Mouse (Mus musculus) kidney, embryonic 14.5 days (tissue): ENCODE measurements around the gene Il12rb2. TPM values are rescaled to one million over a fixed set of nuclear protein-coding genes. Genes with fewer than 3 reads are reported as not detected.

ENCODE experiments used
- ATAC-seq: fragments of 200-750 bp; cut with Nextera tagmentation; 2 replicates; pipeline ENCODE4 v1.8.0; 2017; ENCODE audit warnings: moderate number of reproducible peaks, mild to moderate bottlenecking, moderate TSS enrichment, moderate library complexity; ENCODE audit not compliant: low FRiP score, low TSS enrichment
- H3K27ac ChIP-seq: fragments of 300-500 bp; sonication (generic); 2 replicates; pipeline ENCODE4 v1.5.1; 2014; ENCODE audit warnings: low read depth, mild to moderate bottlenecking, low read length, moderate library complexity, mixed read lengths
- H3K27me3 ChIP-seq: fragments of 300-500 bp; sonication (generic); 2 replicates; pipeline ENCODE4 v1.6.1; 2014; ENCODE audit warnings: mild to moderate bottlenecking, low read length; ENCODE audit not compliant: control insufficient read depth, insufficient read depth
- H3K36me3 ChIP-seq: fragments of 300-500 bp; sonication (generic); 2 replicates; pipeline ENCODE4 v1.6.1; 2014; ENCODE audit warnings: low read length, mixed read lengths; ENCODE audit not compliant: control insufficient read depth, insufficient read depth
- H3K4me1 ChIP-seq: fragments of 300-500 bp; sonication (generic); 2 replicates; pipeline ENCODE4 v1.6.1; 2014; ENCODE audit warnings: low read length, mixed read lengths; ENCODE audit not compliant: control insufficient read depth, insufficient read depth
- H3K4me2 ChIP-seq: fragments of 300-500 bp; sonication (generic); replicated peaks from 2 replicates; pipeline ENCODE4 v1.6.1; 2014; ENCODE audit warnings: low read depth, mild to moderate bottlenecking, low read length
- H3K4me3 ChIP-seq: fragments of 300-500 bp; sonication (generic); 2 replicates; pipeline ENCODE4 v1.5.1; 2014; ENCODE audit warnings: mild to moderate bottlenecking, low read length
- H3K9ac ChIP-seq: fragments of 300-500 bp; sonication (generic); 2 replicates; pipeline ENCODE4 v1.6.1; 2014; ENCODE audit warnings: low read depth, mild to moderate bottlenecking, low read length, moderate library complexity
- H3K9me3 ChIP-seq: fragments of 300-500 bp; sonication (generic); 2 replicates; pipeline ENCODE4 v1.6.1; 2016; ENCODE audit warnings: low read length; ENCODE audit not compliant: control insufficient read depth
- WGBS: fragments of 180-500 bp; shearing (Covaris S2); extraction: QIAGEN DNeasy Blood & Tissue Kit; methylation state at CpG from one replicate; pipeline ENCODE4 v1.1.7; 2014; 5-methylcytosine and 5-hydroxymethylcytosine counted together
- polyA plus RNA-seq: library from polyadenylated mRNA; unstranded; fragments of >200 nt; fragmentation: Nextera tagmentation; extraction: Ambion mirVana; gene quantifications from 2 replicates; pipeline ENCODE4 v1.2.1, GENCODE M21; 2014

Il12rb2 gene
- polyA plus RNA-seq: 0.16 TPM in 1 of 2 replicates, not detected in the other

DNA sequence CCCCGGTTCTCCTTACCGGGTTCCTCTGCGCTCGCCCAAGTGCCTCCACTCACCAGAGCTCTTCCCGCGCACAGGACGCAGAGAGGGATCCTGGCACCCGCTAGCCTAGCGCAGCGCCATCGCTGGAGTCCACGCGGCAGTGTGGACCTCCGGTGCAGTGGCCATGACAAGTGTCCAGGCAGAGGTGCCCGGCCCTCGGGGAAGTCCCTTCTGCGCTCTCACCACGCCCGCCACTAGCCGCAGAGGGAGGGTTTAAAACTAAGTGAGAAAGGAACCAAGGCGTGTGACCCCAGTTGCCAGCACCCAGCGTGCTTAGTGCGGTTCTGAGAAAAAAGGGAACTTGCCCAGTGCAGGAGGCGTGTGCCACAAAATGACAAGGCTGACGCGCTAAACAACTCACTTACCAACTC, at the start of gene Il12rb2:
Gene Il12rb2, minus strand, starts transcription at position 207 of the 410 bp plus-strand sequence.
- Histone ChIP-seq H3K9ac (no peak within 1 kb of the TSS; the same call in 1 of the 2 replicates), H3K27me3 (peaks cover 13% of the 10 kb centered on the region; the same call in 1 of the 2 replicates), H3K9me3 (no peaks in the 10 kb centered on the region), H3K4me1 (no peaks in the 10 kb centered on the region), H3K36me3 (no peaks in the 10 kb centered on the region), H3K27ac (no peak within 1 kb of the TSS), H3K4me2 (peak within 1 kb of the TSS; percentile 59), H3K4me3 (peak within 1 kb of the TSS; percentile 26)
- WGBS: 1% methylated on average over 26 of the region's 26 CpGs
- 0 out of 2 replicates have a peak, but pooled peaks have one; percentile 32 for ATAC-seq

DNA sequence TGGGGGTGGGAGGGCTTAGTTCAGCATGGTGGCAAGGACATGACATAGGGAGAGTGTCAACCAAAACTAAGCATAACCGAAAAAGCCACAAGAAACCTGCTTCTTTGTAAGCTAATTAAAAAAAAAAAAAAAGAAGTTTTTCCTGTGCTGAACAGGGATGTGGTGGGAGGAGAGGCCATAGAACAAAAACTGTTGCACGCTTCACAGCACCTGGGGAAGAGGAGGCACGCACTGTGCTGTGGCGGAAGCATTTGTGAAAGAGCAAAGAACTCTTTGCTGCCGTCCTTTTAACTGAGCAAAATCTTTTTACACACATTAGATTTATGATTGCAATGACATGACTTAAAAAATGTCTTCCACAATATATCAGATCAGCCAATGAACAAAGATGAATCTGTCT, 45.8 kb upstream of the Il12rb2 start:
- Histone ChIP-seq H3K9me3 (no peaks in the 10 kb centered on the region), H3K4me3 (no peak overlapping the region), H3K27ac (no peak overlapping the region), H3K27me3 (no peaks in the 10 kb centered on the region), H3K4me1 (no peaks in the 10 kb centered on the region), H3K4me2 (no peak overlapping the region), H3K9ac (no peak overlapping the region), H3K36me3 (no peaks in the 10 kb centered on the region)
- no peak for ATAC-seq
- WGBS: 47% methylated on average over 5 of the region's 5 CpGs

DNA sequence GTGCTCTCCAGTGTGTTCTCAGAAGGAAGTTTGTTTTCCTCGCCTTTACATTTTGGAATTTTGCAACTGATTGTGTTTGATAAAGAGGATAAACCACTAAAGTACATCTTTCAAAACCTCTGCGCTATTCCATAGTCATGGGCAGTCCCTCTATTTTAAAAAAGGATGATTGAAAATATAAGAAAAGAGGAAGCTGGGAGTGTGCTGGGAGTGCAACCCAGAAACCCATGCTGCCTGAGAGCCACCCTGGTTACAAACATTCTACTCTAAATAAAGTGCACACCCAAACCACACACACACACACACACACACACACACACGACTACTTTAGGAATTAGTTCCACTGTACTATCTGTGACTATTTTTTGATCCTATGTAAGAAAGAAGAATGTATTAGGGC, 40.6 kb upstream of the Il12rb2 start:
- no peak overlapping the region for H3K4me3 ChIP-seq
- no peaks in the 10 kb centered on the region for H3K4me1 ChIP-seq
- 83% methylated on average over 3 of the region's 3 CpGs for WGBS
- no peak overlapping the region for H3K27ac ChIP-seq
- no peaks in the 10 kb centered on the region for H3K27me3 ChIP-seq
- no peak overlapping the region for H3K4me2 ChIP-seq
- ATAC-seq: no peak
- H3K36me3 ChIP-seq: no peaks in the 10 kb centered on the region
- H3K9me3 ChIP-seq: no peaks in the 10 kb centered on the region
- no peak overlapping the region for H3K9ac ChIP-seq

DNA sequence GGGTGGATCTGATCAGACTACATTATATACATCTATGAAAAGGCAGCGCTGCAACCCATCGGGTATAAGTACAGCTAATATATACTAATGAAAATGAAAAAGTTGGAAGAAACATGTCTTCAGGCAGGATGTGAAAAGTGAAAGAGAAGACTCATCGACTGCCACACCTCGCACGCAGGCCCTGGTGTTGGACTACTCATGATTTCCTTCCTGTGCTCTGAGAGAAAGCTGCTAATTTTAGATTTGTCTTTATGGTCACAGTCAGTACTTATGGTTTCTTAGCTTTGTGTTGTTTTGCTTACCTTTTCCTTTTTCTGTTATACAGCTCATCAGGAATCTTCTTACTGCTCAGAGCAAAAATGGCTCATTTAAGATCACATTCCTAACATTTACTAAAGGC, 39.3 kb upstream of the Il12rb2 start:
- 90% methylated on average over 5 of the region's 5 CpGs for whole genome bisulfite sequencing
- Histone ChIP-seq H3K9ac (no peak overlapping the region), H3K4me3 (no peak overlapping the region), H3K9me3 (no peaks in the 10 kb centered on the region), H3K4me2 (no peak overlapping the region), H3K36me3 (no peaks in the 10 kb centered on the region), H3K27me3 (no peaks in the 10 kb centered on the region), H3K27ac (no peak overlapping the region), H3K4me1 (no peaks in the 10 kb centered on the region)
- ATAC-seq: no peak

DNA sequence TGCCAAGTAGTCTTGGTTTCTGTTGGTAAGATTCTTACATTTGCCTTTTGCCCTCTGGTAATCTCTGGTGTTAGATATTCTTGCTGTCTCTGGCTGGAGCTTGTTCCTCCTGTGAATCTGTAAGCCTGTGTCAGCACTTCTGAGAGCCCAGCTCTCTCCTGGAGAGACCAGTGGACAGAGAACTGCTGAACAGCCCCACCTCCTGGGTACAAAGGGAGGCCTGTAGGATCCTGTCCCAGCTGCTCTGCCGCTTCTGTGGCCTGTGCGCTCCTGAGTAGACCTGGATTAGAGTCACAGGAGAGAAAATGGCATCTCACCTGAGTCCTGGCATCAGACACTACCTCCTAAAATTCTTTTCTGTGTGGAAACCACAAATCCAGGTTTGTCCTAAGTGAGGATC, 37.4 kb upstream of the Il12rb2 start:
- H3K4me2 ChIP-seq: no peak overlapping the region
- H3K27me3 ChIP-seq: no peaks in the 10 kb centered on the region
- H3K9me3 ChIP-seq: no peaks in the 10 kb centered on the region
- no peak for ATAC-seq
- 89% methylated on average over 2 of the region's 2 CpGs for WGBS
- no peak overlapping the region for H3K4me3 ChIP-seq
- no peaks in the 10 kb centered on the region for H3K4me1 ChIP-seq
- H3K27ac ChIP-seq: no peak overlapping the region
- no peaks in the 10 kb centered on the region for H3K36me3 ChIP-seq
- no peak overlapping the region for H3K9ac ChIP-seq

DNA sequence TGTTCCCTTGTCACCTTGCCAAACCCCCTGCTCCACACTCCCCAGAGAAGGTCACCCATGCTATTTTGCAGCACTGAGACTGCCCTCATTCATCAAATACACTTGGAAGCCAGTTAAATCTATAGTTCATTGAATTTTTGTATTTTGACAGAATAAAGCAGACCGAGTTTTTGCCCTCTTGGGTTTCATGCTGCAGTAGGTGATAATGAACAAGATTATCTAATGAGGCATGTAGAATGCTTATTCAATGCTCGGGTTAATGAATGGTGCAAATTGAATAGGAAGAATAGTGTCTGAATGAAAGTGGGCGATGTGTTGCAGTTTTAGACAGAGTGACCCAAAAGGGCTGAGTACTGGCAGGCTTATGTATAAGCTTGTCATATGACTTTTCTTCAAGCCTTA, 29.3 kb upstream of the Il12rb2 start:
- ATAC-seq: no peak
- Histone ChIP-seq H3K36me3 (no peaks in the 10 kb centered on the region), H3K9ac (no peak overlapping the region), H3K4me3 (no peak overlapping the region), H3K27ac (no peak overlapping the region), H3K4me1 (no peaks in the 10 kb centered on the region), H3K9me3 (no peaks in the 10 kb centered on the region), H3K27me3 (no peaks in the 10 kb centered on the region), H3K4me2 (no peak overlapping the region)
- 79% methylated on average over 3 of the region's 3 CpGs for WGBS

DNA sequence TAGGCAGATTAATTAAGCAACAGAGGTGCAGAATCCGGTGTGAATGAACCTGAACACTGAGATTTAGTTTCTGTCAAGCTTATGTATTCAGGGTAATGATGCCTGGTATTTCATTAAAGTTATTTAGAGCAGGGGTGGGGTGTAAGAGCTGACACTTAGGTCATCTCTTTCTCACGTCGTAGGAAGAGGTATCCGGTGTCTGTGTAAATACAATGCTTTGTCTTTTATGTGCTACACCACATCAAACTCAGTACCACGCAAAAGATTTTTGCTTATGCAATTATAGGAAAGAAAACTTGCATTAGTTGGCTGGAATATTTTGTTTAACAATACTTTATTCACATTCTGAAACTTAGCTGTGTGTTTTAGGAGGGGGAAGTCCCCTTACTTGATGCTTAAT, 23.6 kb upstream of the Il12rb2 start:
- Histone ChIP-seq H3K4me1 (no peaks in the 10 kb centered on the region), H3K9me3 (no peaks in the 10 kb centered on the region), H3K27me3 (no peaks in the 10 kb centered on the region), H3K27ac (no peak overlapping the region), H3K9ac (no peak overlapping the region), H3K4me3 (no peak overlapping the region), H3K36me3 (no peaks in the 10 kb centered on the region), H3K4me2 (no peak overlapping the region)
- ATAC-seq: no peak
- 27% methylated on average over 5 of the region's 5 CpGs for WGBS

DNA sequence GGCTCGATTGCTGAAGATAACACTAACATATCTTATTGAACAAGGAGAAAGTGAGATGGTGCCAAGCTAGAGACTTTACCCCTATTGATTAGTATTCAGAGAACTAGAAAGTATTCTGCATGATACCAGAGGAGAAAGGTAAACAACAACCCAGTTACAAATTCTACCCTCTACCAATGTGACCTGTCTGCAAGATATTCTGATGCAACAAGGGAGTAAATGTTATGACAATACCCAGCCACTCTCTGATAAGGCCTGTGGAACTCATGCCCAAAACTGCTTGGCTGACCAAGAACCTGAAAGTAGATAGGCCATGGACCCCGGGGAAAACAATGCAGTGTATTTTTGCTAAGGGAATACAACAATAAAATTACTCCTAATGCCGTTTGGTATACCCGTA, 10.2 kb downstream of the Il12rb2 start:
- H3K36me3 ChIP-seq: no peaks in the 10 kb centered on the region
- H3K4me2 ChIP-seq: no peak overlapping the region
- H3K9ac ChIP-seq: no peak overlapping the region
- 93% methylated on average over 4 of the region's 4 CpGs for WGBS
- no peak for ATAC-seq
- no peak overlapping the region for H3K4me3 ChIP-seq
- H3K4me1 ChIP-seq: no peaks in the 10 kb centered on the region
- no peaks in the 10 kb centered on the region for H3K27me3 ChIP-seq
- no peaks in the 10 kb centered on the region for H3K9me3 ChIP-seq
- no peak overlapping the region for H3K27ac ChIP-seq

DNA sequence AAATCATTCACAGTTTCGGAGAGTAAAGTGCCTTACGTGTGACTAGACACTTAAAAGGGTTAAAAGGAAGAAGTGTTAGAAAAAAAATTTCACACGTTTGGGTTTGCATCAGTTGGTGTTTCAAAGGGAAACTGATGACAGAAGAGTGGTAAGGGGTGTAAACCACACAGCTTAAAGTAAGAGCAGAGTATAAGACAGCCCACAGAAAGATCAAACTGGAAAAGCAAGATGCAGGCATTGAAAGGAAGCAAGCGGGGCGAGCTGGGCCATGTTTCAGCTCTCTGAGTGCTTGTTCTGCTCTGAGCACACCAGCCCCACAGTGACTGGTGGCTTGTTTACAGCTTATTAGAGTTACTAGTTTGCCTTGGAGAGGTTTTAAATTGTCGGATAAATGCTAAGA, 27.9 kb downstream of the Il12rb2 start:
- no peak for ATAC-seq
- H3K4me3 ChIP-seq: no peak overlapping the region
- H3K36me3 ChIP-seq: no peaks in the 10 kb centered on the region
- no peak overlapping the region for H3K27ac ChIP-seq
- WGBS: 42% methylated on average over 6 of the region's 6 CpGs
- no peak overlapping the region for H3K4me2 ChIP-seq
- H3K9me3 ChIP-seq: no peaks in the 10 kb centered on the region
- no peaks in the 10 kb centered on the region for H3K4me1 ChIP-seq
- no peak overlapping the region for H3K9ac ChIP-seq
- no peaks in the 10 kb centered on the region for H3K27me3 ChIP-seq

DNA sequence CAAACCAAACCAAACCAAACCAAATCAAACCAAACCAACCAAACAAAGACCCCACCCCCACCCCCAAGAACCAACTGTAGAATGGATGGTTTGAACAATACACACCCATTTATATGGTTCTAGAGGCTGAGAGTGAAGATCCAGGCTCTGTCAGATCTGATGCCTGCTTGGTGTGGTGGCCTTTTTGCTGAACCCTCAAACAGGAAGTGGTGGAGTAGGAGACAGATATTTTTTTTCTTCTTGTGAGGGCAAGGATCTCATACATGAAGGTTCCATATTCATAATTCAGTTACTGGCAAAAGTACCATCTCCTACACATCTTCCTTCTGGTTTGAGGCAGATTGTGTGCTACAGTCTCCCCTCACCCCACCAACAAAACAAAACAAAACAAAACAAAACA, 36.5 kb downstream of the Il12rb2 start:
- ATAC-seq: no peak
- no peaks in the 10 kb centered on the region for H3K36me3 ChIP-seq
- H3K27ac ChIP-seq: no peak overlapping the region
- no peak overlapping the region for H3K4me2 ChIP-seq
- no peak overlapping the region for H3K9ac ChIP-seq
- no peaks in the 10 kb centered on the region for H3K27me3 ChIP-seq
- H3K4me3 ChIP-seq: no peak overlapping the region
- no peaks in the 10 kb centered on the region for H3K9me3 ChIP-seq
- no peaks in the 10 kb centered on the region for H3K4me1 ChIP-seq
